Mouse (Mus musculus): ENCODE measurements around the gene Exoc3l4. TPM values are rescaled to one million over a fixed set of nuclear protein-coding genes. Genes with fewer than 3 reads are reported as not detected.

Exoc3l4 gene
- polyA plus RNA-seq, 1 experiment from 2014 or later = 2.3 TPM

DNA sequence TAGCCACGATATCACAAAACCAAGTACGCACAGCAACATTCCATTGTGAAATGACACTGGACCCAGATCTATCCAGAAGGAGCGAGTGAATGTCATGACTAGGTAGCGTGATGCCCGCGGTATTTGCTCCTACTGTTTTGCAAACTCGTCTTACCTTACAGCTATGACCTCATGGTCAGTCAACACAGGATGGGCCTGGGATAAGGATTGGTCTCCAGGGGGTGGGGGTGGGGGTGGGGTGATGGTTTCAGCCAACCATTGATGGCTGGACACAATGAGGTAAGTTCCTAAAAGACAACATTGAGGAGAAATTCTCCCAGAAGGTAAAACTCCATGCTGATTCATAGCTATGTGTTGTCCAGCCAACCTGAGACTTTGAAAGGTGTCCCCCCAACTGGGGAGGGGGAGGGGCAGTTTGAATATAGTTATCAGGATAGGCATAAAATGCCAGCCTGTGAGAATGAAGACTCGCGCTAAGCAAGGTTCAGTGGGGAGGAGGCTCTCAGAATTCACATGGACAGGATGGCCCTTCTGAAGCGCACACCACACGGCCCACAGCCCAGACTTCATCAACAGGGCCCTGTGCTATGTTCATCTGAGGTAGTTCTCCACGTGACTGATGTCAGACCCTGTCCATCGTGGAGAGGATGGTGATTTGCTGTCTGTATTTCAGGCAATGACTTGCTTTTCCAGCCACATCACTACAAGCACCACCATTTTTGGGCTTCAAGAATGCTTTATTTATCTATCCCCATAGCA, 30.8 kb upstream of the Exoc3l4 start:
- no peaks in the 10 kb centered on the region for H3K36me3 ChIP-seq
- no peak overlapping the region for H3K4me3 ChIP-seq
- no peaks in the 10 kb centered on the region for H3K4me1 ChIP-seq (replicated peaks)
- no peak overlapping the region for H3K27ac ChIP-seq (replicated peaks)
- no peaks in the 10 kb centered on the region for H3K9me3 ChIP-seq
- 85% methylated on average over 13 of the region's 13 CpGs for WGBS
- H3K9ac ChIP-seq = no peak overlapping the region
- ATAC-seq (ENCODE audit: low read depth) = no peak
- H3K27me3 ChIP-seq = no peaks in the 10 kb centered on the region
- no peak overlapping the region for H3K4me2 ChIP-seq

- H3K9ac ChIP-seq = no peak overlapping the region
- no peak overlapping the region for H3K4me2 ChIP-seq
- H3K36me3 ChIP-seq = no peaks in the 10 kb centered on the region
- no peak overlapping the region for H3K4me3 ChIP-seq
- H3K9me3 ChIP-seq = no peaks in the 10 kb centered on the region
- WGBS = 65% methylated on average over 8 of the region's 8 CpGs
- no peaks in the 10 kb centered on the region for H3K27me3 ChIP-seq
- no peaks in the 10 kb centered on the region for H3K4me1 ChIP-seq (replicated peaks)
- no peak for ATAC-seq (ENCODE audit: low read depth)
- no peak overlapping the region for H3K27ac ChIP-seq (replicated peaks)
These were observed 30.1 kb upstream of the Exoc3l4 start for GRCm38 (mm10) chr12:111386642-111387120.

DNA sequence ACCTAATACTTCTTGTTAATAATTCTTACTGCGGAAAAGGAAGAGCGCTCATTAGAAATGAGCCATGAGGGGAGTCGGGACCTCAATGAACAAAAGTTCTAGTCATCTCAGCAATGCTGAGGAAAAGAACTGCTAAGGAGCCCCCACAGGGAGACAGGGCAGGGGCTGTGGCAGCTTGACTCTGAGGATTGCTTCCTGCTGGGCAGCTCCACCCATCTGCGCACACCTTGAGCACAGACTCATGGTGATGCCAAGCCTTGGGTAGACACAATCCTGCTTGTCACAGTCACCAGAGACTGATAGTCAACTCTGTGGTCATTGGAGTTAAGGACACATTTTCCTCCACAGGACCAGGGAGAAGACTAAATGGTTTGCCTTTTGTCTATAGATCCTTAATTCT, 29.7 kb upstream of the Exoc3l4 start:
- no peaks in the 10 kb centered on the region for H3K27me3 ChIP-seq
- H3K9ac ChIP-seq = no peak overlapping the region
- H3K4me1 ChIP-seq (replicated peaks) = no peaks in the 10 kb centered on the region
- H3K36me3 ChIP-seq = no peaks in the 10 kb centered on the region
- no peak overlapping the region for H3K27ac ChIP-seq (replicated peaks)
- ATAC-seq (ENCODE audit: low read depth) = no peak
- WGBS = 85% methylated on average over 4 of the region's 4 CpGs
- H3K9me3 ChIP-seq = no peaks in the 10 kb centered on the region
- no peak overlapping the region for H3K4me3 ChIP-seq
- H3K4me2 ChIP-seq = no peak overlapping the region

DNA sequence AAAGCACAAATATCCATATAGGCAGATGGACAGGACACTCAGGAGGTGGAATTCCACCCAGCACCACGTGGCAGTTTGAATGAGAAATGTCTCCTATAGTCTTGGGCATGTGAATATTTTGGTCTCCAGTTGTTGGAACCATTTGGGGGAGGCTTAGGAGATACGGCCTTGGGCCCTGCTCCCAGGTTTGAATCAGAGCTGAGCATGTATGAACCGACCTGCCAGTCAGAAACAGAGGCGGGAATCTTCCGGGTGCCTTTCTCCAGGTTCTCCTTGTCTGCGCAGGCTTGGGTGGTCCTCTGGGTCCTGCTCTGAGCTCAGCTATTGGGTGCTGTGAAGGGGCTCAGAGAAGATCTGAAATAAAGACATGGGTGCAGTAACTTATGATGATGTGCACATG, 22.8 kb upstream of the Exoc3l4 start:
- Histone ChIP-seq H3K4me3 (no peak overlapping the region), H3K27me3 (peaks cover 8% of the 10 kb centered on the region), H3K27ac (replicated peaks) (no peak overlapping the region), H3K9me3 (no peaks in the 10 kb centered on the region), H3K4me2 (no peak overlapping the region), H3K4me1 (replicated peaks) (no peaks in the 10 kb centered on the region), H3K36me3 (no peaks in the 10 kb centered on the region), H3K9ac (no peak overlapping the region)
- WGBS = 77% methylated on average over 6 of the region's 6 CpGs
- no peak for ATAC-seq (ENCODE audit: low read depth)

- ATAC-seq (ENCODE audit: low read depth) = no peak
- Histone ChIP-seq H3K36me3 (no peaks in the 10 kb centered on the region), H3K4me1 (replicated peaks) (no peaks in the 10 kb centered on the region), H3K27me3 (peaks cover 17% of the 10 kb centered on the region), H3K9me3 (no peaks in the 10 kb centered on the region), H3K4me3 (no peak overlapping the region), H3K27ac (replicated peaks) (no peak overlapping the region), H3K9ac (no peak overlapping the region), H3K4me2 (no peak overlapping the region)
- WGBS = 70% methylated on average over 5 of the region's 5 CpGs
These were observed 19.8 kb upstream of the Exoc3l4 start for GRCm38 (mm10) chr12:111396997-111397396.

DNA sequence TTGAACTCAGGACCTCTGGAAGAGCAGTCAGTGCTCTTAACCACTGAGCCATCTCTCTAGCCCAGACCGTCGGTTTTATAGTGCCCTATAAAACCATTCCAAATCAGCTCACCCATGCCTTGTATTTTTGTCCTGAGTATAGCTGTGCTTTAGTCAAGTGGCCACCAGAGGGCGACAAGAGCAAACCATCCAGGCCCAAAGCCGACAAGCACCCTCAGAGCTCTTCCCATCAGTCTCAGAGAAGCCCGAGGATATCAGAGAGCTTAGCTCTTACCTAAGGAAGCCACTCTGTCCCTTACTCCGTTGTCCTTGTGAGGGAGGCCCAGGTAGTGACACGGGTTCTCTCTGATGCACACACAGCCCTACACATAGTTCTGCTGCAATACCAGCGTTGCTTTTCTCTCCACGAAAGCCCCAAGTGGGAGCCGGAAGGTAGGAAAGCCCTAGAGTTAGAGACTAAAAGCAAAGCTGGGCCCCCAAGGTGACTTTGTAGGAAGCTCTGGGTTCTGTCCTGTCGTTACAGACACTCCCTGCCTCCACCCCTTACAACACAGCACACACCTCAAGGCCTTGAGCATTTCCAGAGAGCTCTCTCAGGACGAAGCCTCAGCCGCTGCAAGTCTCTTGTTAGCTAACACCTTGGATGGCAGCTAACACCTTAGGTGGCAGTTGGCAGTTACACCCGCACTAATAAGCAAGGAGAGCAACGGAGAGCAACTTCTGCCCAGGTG, 15.2 kb upstream of the Exoc3l4 start:
- H3K27me3 ChIP-seq = peaks cover 37% of the 10 kb centered on the region
- 23% methylated on average over 15 of the region's 15 CpGs for WGBS
- H3K9me3 ChIP-seq = no peaks in the 10 kb centered on the region
- ATAC-seq (ENCODE audit: low read depth) = peak; percentile 56
- H3K9ac ChIP-seq = no peak overlapping the region
- no peak overlapping the region for H3K4me2 ChIP-seq
- no peak overlapping the region for H3K27ac ChIP-seq (replicated peaks)
- H3K4me3 ChIP-seq = no peak overlapping the region
- no peaks in the 10 kb centered on the region for H3K36me3 ChIP-seq
- peaks cover 2% of the 10 kb centered on the region for H3K4me1 ChIP-seq (replicated peaks)

DNA sequence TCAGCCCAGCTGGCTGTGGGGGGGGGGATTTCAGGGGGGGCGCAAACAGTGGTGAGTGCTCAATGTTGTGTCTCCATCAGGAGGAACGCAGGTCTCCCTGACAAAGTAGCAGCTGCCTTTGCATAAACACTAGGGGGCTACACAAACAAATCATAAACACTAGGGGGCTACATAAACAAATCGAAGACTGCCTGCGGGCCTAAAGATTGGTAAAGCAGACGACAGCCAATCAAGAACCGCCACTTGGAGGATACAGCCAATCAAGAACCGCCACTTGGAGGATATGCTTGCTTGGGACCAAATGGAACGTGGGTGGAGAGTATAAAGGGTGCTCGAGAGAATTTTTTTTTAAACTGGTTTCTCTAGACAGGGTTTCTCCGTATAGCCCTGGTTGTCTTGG, 11.9 kb upstream of the Exoc3l4 start:
- peaks cover 61% of the 10 kb centered on the region for H3K27me3 ChIP-seq
- 55% methylated on average over 10 of the region's 10 CpGs for WGBS

DNA sequence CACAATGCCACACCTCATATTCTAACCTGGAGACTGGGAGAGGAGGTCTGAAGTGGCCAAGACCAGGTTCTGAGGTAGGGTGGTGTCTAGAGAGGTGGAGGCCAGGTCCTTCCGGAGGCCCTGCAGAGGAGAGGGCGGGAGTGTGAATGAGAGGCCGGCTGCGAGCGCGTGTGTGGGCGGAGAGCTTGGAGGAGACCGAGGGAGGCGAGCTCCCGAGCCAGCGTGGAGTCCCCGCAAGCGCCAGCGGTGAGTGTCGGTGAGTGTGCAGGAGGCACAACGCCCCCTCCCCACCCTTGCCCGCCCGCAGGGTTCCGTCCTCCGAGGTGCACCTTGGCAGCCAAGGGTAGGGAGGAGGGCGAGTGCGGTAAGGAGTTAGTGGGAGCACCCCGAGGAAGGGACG, 10.2 kb upstream of the Exoc3l4 start, which contains the start of gene Lbhd2:
Gene Lbhd2, plus strand, starts transcription at position 188 of the 400 bp plus-strand sequence.
- 0 out of 2 replicates have a peak within 1 kb of the TSS, but pooled peaks have one; percentile 8 for H3K4me3 ChIP-seq
- peaks cover 68% of the 10 kb centered on the region for H3K27me3 ChIP-seq
- 2% methylated on average over 24 of the region's 24 CpGs for WGBS
- H3K4me1 ChIP-seq (replicated peaks) = peaks cover 19% of the 10 kb centered on the region
- no peaks in the 10 kb centered on the region for H3K9me3 ChIP-seq
- peak within 1 kb of the TSS; percentile 38 for H3K4me2 ChIP-seq
- no peak for ATAC-seq (ENCODE audit: low read depth)
- H3K27ac ChIP-seq (replicated peaks) = no peak within 1 kb of the TSS
- H3K9ac ChIP-seq = no peak within 1 kb of the TSS; the same call in 1 of the 2 replicates
- H3K36me3 ChIP-seq = no peaks in the 10 kb centered on the region

More for the DNA sequence above, 11.9 kb upstream of the Exoc3l4 start:
- H3K4me3 ChIP-seq = no peak overlapping the region
- peaks cover 13% of the 10 kb centered on the region for H3K4me1 ChIP-seq (replicated peaks)
- no peaks in the 10 kb centered on the region for H3K36me3 ChIP-seq
- H3K9ac ChIP-seq = no peak overlapping the region
- H3K4me2 ChIP-seq = no peak overlapping the region
- no peak overlapping the region for H3K27ac ChIP-seq (replicated peaks)
- no peak for ATAC-seq (ENCODE audit: low read depth)
- H3K9me3 ChIP-seq = no peaks in the 10 kb centered on the region

- Histone ChIP-seq H3K4me3 (no peak overlapping the region), H3K36me3 (no peaks in the 10 kb centered on the region), H3K9me3 (no peaks in the 10 kb centered on the region), H3K4me2 (no peak overlapping the region), H3K27me3 (peaks cover 62% of the 10 kb centered on the region), H3K27ac (replicated peaks) (no peak overlapping the region), H3K9ac (no peak overlapping the region), H3K4me1 (replicated peaks) (peaks cover 32% of the 10 kb centered on the region)
- no peak for ATAC-seq (ENCODE audit: low read depth)
- 7% methylated on average over 5 of the region's 5 CpGs for WGBS
These were observed 7.2 kb upstream of the Exoc3l4 start for GRCm38 (mm10) chr12:111409583-111409982.

DNA sequence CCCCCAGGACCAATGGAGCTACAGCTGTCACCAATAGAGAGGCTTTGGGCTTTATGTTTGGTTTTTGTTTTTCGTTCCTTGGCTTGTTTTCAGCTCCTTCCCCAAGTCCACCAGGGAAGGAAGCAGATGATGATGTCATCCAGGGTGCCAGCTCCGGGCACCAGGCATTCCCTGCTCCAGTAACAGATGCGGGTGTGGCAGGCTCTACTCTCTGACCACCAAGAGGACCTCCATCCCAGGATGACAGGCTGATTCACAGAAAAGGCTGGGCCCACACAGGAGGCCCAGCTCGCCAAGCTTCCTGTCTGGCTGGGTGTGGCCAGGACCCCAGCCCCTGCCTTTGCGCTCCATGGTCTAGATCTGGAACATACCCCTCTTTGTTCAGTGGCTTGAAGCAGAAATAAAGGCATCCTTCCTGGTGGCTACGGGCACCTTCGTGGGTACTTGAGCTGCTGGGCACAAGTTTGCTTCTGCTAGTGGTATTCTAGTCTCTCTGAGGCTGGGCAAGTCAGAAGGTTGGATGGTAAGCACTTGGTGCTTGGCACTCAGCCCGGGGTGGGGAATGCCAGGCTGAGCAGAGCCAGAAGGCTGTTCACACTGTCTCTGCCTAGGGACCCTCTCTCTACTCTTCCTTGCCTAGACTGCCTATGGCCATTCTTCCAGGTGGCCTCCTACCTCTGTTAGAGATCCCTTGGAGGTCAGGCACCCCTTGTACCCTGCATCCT, 5.0 kb upstream of the Exoc3l4 start:
- Histone ChIP-seq H3K4me1 (replicated peaks) (peaks cover 33% of the 10 kb centered on the region), H3K9me3 (no peaks in the 10 kb centered on the region), H3K36me3 (no peaks in the 10 kb centered on the region), H3K9ac (0 out of 2 replicates have a peak overlapping the region, but pooled peaks have one; percentile 26), H3K4me2 (no peak overlapping the region), H3K27ac (replicated peaks) (no peak overlapping the region), H3K4me3 (no peak overlapping the region), H3K27me3 (peaks cover 48% of the 10 kb centered on the region)
- 79% methylated on average over 8 of the region's 8 CpGs for WGBS
- no peak for ATAC-seq (ENCODE audit: low read depth)

DNA sequence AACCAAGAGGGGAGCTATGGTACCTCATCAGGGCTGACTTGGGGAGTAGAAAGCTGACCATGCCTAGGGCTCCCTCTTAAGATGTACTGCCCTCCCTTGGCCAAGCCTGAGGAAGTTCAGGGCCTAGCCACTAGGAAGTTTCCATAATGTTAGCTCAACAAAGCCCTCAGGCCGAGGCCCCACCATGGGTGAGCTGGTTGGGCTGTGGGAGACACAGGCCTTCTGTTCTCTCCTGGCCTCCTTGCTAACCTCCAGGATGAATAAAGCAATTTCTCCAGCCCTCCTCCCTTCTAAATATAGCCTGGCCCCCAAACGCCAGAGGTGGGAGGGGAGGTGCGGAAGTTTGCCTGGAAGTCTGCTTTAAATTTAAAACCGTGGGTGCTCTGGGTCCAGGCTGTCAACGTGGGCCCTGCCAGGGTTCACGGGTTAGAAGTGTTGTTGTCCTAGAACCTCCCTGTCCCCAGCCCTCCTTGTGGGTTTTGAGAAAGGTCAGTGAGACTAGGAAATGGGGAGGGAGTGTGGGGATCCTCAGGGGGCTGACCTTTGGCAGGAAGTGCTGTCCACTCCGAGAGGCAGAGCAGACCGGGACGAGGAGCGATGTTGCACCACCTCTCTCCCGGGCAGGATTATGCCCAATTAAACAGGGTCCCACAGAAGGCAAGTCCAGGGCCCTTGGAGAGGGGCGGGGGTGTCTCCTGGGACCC, 4.1 kb upstream of the Exoc3l4 start:
- Histone ChIP-seq H3K4me3 (peak overlapping the region; percentile 33), H3K9me3 (no peaks in the 10 kb centered on the region), H3K27ac (replicated peaks) (no peak overlapping the region), H3K27me3 (peaks cover 48% of the 10 kb centered on the region), H3K4me1 (replicated peaks) (peaks cover 40% of the 10 kb centered on the region), H3K9ac (peak overlapping the region; percentile 52), H3K4me2 (peak overlapping the region; percentile 56), H3K36me3 (no peaks in the 10 kb centered on the region)
- WGBS = 21% methylated on average over 12 of the region's 12 CpGs
- ATAC-seq (ENCODE audit: low read depth) = no peak

Measured in neural tube, embryonic 13.5 days (tissue).